Mouse (Mus musculus): ENCODE data around the gene A830031A19Rik. TPM values are rescaled to one million over a fixed set of nuclear protein-coding genes. Genes with fewer than 3 reads are reported as not detected.

The A830031A19Rik gene
- polyA plus RNA-seq, 1 experiment, result not detected

DNA sequence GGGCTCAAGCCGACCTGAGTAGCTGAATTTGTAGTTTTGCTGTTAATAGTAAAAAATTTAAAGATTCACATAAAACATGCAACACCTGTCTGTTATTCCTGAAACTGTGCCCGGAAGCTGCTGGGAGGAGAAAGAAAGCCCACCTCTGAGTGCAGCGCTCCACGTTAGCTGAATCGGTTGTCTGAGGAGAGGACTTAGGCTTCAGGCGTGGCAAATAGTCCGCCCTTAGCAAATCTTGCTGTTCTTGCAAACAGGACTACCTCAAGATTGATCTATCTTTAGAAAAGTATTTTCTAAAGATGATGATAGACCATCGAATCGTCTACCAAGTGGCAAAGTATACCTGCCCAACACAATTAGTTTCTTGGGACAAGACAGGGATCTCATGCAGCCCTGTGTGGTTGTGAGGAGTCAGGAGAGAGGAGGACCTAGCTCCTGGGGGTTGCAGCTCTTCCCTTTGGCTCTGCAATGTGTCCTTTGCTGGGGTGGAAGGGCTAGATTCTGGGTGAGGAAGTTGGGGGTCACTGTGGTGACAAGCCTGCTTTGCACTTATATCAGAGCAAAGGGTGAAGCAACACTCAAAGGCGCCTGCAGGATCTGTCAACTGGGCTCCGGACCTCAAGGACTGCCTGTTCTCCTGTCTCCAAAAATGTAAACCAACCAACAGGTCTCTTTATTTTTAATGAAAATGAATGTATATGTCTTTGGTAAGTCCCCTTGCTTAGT lies 24.7 kb downstream of the A830031A19Rik start:
- H3K9me3 ChIP-seq (replicated peaks; ENCODE audit: control insufficient read depth, insufficient read depth, low read length, poor library complexity, severe bottlenecking), result no peaks in the 10 kb centered on the region
- no peaks in the 10 kb centered on the region for H3K36me3 ChIP-seq (ENCODE audit: control insufficient read depth, insufficient read depth, low read length, poor library complexity, severe bottlenecking)
- H3K4me1 ChIP-seq (ENCODE audit: control insufficient read depth, insufficient read depth, low read length), result no peaks in the 10 kb centered on the region
- no peak overlapping the region for H3K27ac ChIP-seq (ENCODE audit: insufficient read depth, low read length)
- no peak for TF ChIP-seq EP300 (IDR thresholded peaks at IDR 0.05; ENCODE audit: insufficient read depth, low read depth, low read length)
- no peak for TF ChIP-seq POLR2A (IDR thresholded peaks at IDR 0.05; ENCODE audit: insufficient read depth, low read length)
- TF ChIP-seq CTCF (IDR thresholded peaks at IDR 0.05; ENCODE audit: low read depth, low read length), result no peak
- H3K9ac ChIP-seq (ENCODE audit: low read depth, poor library complexity, severe bottlenecking), result 0 out of 2 replicates have a peak overlapping the region, but pooled peaks have one; percentile 3
- H3K4me3 ChIP-seq (ENCODE audit: low read depth, low read length), result no peak overlapping the region
- H3K27me3 ChIP-seq (ENCODE audit: control insufficient read depth, insufficient read depth, low read length, poor library complexity, severe bottlenecking), result no peaks in the 10 kb centered on the region; the same call in 1 of the 2 replicates

DNA sequence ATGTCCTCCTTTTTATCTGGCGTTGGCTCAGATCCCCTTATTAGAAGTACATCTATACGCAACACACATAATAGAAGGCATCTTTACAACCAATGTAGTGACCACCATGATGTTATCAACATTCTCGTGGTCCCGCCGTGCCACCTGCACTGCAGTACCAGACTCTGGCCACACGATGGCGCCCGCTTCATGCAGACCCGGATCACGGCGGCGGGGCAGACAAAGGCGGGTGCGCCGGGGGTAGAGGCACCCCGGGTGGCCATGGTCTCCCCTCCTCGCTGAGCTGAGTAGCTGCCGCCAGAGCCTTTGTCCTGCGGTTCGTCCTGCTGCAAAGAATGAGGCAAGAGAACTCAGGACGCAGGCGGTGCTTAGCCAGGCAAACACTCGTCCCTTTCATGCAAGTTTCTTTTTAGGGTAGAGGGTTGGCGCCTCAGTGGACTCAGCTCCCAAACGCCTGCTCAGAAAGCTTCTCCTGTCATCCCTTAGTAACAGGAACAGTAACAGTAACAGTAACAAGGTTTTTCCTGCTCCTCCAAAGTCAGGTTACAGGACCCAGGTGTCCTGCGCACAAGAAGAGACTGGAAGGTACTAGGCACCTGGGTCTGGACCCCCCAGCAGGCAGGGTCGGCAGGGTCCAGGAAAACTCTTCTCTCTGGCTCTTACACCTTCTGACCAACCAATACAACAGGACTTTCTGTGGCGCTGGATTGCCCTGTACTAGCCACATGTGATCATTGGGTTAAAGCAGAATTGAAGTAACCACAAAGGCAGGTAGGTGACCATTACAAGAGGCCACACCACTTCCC lies 25.4 kb downstream of the A830031A19Rik start:
- 0 out of 2 replicates have a peak overlapping the region, but pooled peaks have one; percentile 3 for H3K9ac ChIP-seq (ENCODE audit: low read depth, poor library complexity, severe bottlenecking)
- no peaks in the 10 kb centered on the region for H3K36me3 ChIP-seq (ENCODE audit: control insufficient read depth, insufficient read depth, low read length, poor library complexity, severe bottlenecking)
- no peaks in the 10 kb centered on the region; the same call in 1 of the 2 replicates for H3K27me3 ChIP-seq (ENCODE audit: control insufficient read depth, insufficient read depth, low read length, poor library complexity, severe bottlenecking)
- no peak for TF ChIP-seq EP300 (IDR thresholded peaks at IDR 0.05; ENCODE audit: insufficient read depth, low read depth, low read length)
- TF ChIP-seq CTCF (IDR thresholded peaks at IDR 0.05; ENCODE audit: low read depth, low read length), result peak; percentile 98
- TF ChIP-seq POLR2A (IDR thresholded peaks at IDR 0.05; ENCODE audit: insufficient read depth, low read length), result no peak
- peak overlapping the region; percentile 68 for H3K4me3 ChIP-seq (ENCODE audit: low read depth, low read length)
- H3K27ac ChIP-seq (ENCODE audit: insufficient read depth, low read length), result no peak overlapping the region
- H3K9me3 ChIP-seq (replicated peaks; ENCODE audit: control insufficient read depth, insufficient read depth, low read length, poor library complexity, severe bottlenecking), result no peaks in the 10 kb centered on the region
- no peaks in the 10 kb centered on the region for H3K4me1 ChIP-seq (ENCODE audit: control insufficient read depth, insufficient read depth, low read length)

DNA sequence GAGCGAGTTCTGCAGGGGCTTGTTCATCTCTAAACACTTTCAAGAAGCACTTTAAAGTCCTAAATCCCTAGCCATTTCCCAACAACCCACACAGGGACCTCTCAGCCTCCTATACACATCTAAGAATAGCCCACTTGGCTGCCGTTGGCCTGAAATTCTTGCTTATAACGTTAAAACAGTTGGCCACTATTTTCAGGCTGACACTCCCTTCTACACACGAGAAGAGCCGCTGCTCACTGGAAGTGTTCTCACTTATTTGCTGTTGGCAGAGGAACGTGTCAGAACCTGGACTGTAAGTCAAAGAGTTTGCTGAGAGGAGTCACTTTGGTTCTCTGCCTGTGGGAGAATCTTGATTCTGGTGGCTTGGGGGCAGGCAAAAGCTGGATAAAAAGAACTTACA lies 30.8 kb downstream of the A830031A19Rik start:
- Histone ChIP-seq H3K4me1 (ENCODE audit: control insufficient read depth, insufficient read depth, low read length) (no peaks in the 10 kb centered on the region), H3K9ac (ENCODE audit: low read depth, poor library complexity, severe bottlenecking) (no peak overlapping the region), H3K27ac (ENCODE audit: insufficient read depth, low read length) (no peak overlapping the region), H3K9me3 (replicated peaks; ENCODE audit: control insufficient read depth, insufficient read depth, low read length, poor library complexity, severe bottlenecking) (no peaks in the 10 kb centered on the region), H3K27me3 (ENCODE audit: control insufficient read depth, insufficient read depth, low read length, poor library complexity, severe bottlenecking) (no peaks in the 10 kb centered on the region), H3K36me3 (ENCODE audit: control insufficient read depth, insufficient read depth, low read length, poor library complexity, severe bottlenecking) (no peaks in the 10 kb centered on the region), H3K4me3 (ENCODE audit: low read depth, low read length) (no peak overlapping the region)
- TF ChIP-seq POLR2A (IDR thresholded peaks at IDR 0.05; ENCODE audit: insufficient read depth, low read length) (no peak), EP300 (IDR thresholded peaks at IDR 0.05; ENCODE audit: insufficient read depth, low read depth, low read length) (no peak), CTCF (IDR thresholded peaks at IDR 0.05; ENCODE audit: low read depth, low read length) (no peak)

DNA sequence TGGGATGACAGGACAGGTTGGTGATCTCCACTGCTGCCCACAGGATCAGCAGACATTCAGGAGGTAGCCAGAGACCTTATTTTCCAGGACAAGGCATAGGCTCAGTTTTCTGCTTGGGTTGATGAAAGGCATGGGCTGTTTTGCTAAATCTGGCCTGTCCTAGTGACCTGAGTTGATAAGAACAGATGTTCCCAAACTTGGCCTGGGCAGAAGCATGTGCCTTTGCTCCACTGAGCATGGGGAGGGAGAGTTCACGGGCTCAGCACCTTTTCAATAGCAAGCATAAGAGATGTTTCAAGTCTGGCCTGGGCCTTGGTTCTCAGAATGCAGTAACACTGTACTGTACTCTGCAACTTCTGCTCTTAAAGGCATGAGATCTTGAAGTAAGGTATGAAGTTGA lies 54.1 kb downstream of the A830031A19Rik start:
- Histone ChIP-seq H3K4me1 (ENCODE audit: control insufficient read depth, insufficient read depth, low read length) (no peaks in the 10 kb centered on the region), H3K9me3 (replicated peaks; ENCODE audit: control insufficient read depth, insufficient read depth, low read length, poor library complexity, severe bottlenecking) (no peaks in the 10 kb centered on the region), H3K4me3 (ENCODE audit: low read depth, low read length) (no peak overlapping the region), H3K27ac (ENCODE audit: insufficient read depth, low read length) (no peak overlapping the region), H3K27me3 (ENCODE audit: control insufficient read depth, insufficient read depth, low read length, poor library complexity, severe bottlenecking) (no peaks in the 10 kb centered on the region), H3K9ac (ENCODE audit: low read depth, poor library complexity, severe bottlenecking) (no peak overlapping the region), H3K36me3 (ENCODE audit: control insufficient read depth, insufficient read depth, low read length, poor library complexity, severe bottlenecking) (no peaks in the 10 kb centered on the region)
- TF ChIP-seq POLR2A (IDR thresholded peaks at IDR 0.05; ENCODE audit: insufficient read depth, low read length), result no peak
- no peak for TF ChIP-seq EP300 (IDR thresholded peaks at IDR 0.05; ENCODE audit: insufficient read depth, low read depth, low read length)
- no peak for TF ChIP-seq CTCF (IDR thresholded peaks at IDR 0.05; ENCODE audit: low read depth, low read length)

DNA sequence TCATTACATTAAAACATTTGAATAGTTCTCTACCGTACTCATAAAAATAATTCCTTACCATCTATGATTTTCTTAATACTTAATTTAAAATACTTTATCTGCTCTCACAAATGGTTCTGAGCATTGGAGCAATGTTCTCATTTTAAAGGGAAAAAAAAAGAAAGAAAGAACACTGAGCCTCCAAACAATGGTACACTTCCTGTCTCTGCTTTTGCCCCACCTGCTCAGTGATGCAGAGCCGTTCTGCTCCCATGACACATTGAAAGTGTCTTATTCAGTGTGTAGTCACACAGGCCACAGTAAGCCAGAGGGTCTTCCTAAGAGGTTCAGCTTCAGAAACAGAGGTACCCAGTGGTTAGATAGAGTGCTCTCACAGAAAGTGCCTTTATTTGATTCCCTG lies 56.1 kb downstream of the A830031A19Rik start:
- Histone ChIP-seq H3K27me3 (ENCODE audit: control insufficient read depth, insufficient read depth, low read length, poor library complexity, severe bottlenecking) (no peaks in the 10 kb centered on the region), H3K4me1 (ENCODE audit: control insufficient read depth, insufficient read depth, low read length) (no peaks in the 10 kb centered on the region), H3K9me3 (replicated peaks; ENCODE audit: control insufficient read depth, insufficient read depth, low read length, poor library complexity, severe bottlenecking) (no peaks in the 10 kb centered on the region), H3K36me3 (ENCODE audit: control insufficient read depth, insufficient read depth, low read length, poor library complexity, severe bottlenecking) (no peaks in the 10 kb centered on the region), H3K27ac (ENCODE audit: insufficient read depth, low read length) (no peak overlapping the region), H3K4me3 (ENCODE audit: low read depth, low read length) (no peak overlapping the region), H3K9ac (ENCODE audit: low read depth, poor library complexity, severe bottlenecking) (no peak overlapping the region)
- TF ChIP-seq CTCF (IDR thresholded peaks at IDR 0.05; ENCODE audit: low read depth, low read length) (no peak), POLR2A (IDR thresholded peaks at IDR 0.05; ENCODE audit: insufficient read depth, low read length) (no peak), EP300 (IDR thresholded peaks at IDR 0.05; ENCODE audit: insufficient read depth, low read depth, low read length) (no peak)

All from ES-Bruce4 (cell line).